Comparison of ENCODE assay signal across 8 mouse cellular contexts in the genomic region with DNA sequence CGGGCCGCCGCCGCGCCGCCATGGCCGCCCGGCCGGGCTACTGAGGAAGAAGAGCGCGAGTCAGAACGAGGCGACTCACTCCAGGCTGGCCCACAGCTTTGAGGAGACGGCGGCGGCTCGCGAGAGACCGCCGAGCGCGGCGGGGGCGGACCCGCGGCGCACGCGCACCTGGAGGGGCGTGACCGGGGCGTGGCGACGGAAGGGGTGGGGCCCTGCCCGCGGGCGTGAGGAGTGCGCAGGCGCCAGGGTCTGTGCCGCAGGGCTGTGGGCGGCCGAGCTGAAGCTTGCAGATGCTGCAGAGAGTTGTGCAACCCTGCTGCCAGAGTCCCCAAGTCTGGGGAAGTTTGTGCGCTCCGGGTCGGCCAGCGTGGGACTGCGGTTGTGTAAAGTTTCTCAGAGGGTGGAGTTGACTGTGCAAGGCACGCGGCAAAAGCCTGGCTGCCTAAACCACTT. TPM values are rescaled to one million over a fixed set of nuclear protein-coding genes. Genes with fewer than 3 reads are reported as not detected.
A peak's percentile ranks its signal among the peaks of the same experiment; 100 is the strongest.
DNase-seq lines count a peak whose midpoint lies in the region; ATAC-seq and TF ChIP-seq lines count a peak whose summit lies in the region.

A gene (minus strand): TSS at position 153 of the 453 bp plus-strand sequence.

- H3ac ChIP-seq in myocyte (ENCODE audit: control insufficient read depth, insufficient read length): peak within 1 kb of the TSS; percentile 92

- DNase-seq in B cell, adult 2 months: peak; percentile 99 to 100
- DNase-seq in brain, adult 2 months (ENCODE audit: low read depth, low spot score): peak; percentile 96
- peak; percentile 97 for DNase-seq in heart, embryonic 10.5 days (ENCODE audit: low spot score)
- DNase-seq in liver, adult 2 months (ENCODE audit: extremely low read depth, low read depth, low spot score): peak; percentile 93
- peak; percentile 95 for DNase-seq in splenic B cell, adult 2 months (ENCODE audit: low read depth, low spot score)

- under 1% methylated on average over 45 of the region's 49 CpGs for WGBS in heart, embryonic 10.5 days
- under 1% methylated on average over 40 of the region's 49 CpGs for WGBS in kidney, embryonic 16.5 days
- under 1% methylated on average over 40 of the region's 49 CpGs for WGBS in liver, adult 2 months

- H3K4me1 ChIP-seq in heart, embryonic 10.5 days: peaks cover 35% of the 10 kb centered on the region
- peaks cover 38% of the 10 kb centered on the region for H3K4me1 ChIP-seq in kidney, embryonic 16.5 days (ENCODE audit: insufficient read depth, low read length)
- H3K4me1 ChIP-seq in liver, adult 2 months (ENCODE audit: control insufficient read depth, insufficient read depth, low read length): peaks cover 31% of the 10 kb centered on the region

- peak within 1 kb of the TSS; percentile 99 for H3K27ac ChIP-seq in heart, embryonic 10.5 days
- H3K27ac ChIP-seq in kidney, embryonic 16.5 days (ENCODE audit: low read length): peak within 1 kb of the TSS; percentile 99
- peak within 1 kb of the TSS; percentile 85 for H3K27ac ChIP-seq in liver, adult 2 months (replicated peaks; ENCODE audit: insufficient read depth, low read depth, low read length)

- no peaks in the 10 kb centered on the region; the same call in 1 of the 2 replicates for H3K36me3 ChIP-seq in heart, embryonic 10.5 days
- no peaks in the 10 kb centered on the region for H3K36me3 ChIP-seq in kidney, embryonic 16.5 days (ENCODE audit: insufficient read depth, low read length)
- H3K36me3 ChIP-seq in liver, adult 2 months (ENCODE audit: control insufficient read depth, insufficient read depth, low read length): no peaks in the 10 kb centered on the region
- H3K36me3 ChIP-seq in myocyte (ENCODE audit: control insufficient read depth, insufficient read depth): no peaks in the 10 kb centered on the region
- no peaks in the 10 kb centered on the region for H3K36me3 ChIP-seq in splenic B cell, adult 2 months (ENCODE audit: control insufficient read depth, insufficient read depth, low read length, poor library complexity, severe bottlenecking)

- no peak for TF ChIP-seq CTCF in liver, adult 2 months (IDR thresholded peaks at IDR 0.05; ENCODE audit: low read depth, low read length)

- H3K4me2 ChIP-seq in kidney, embryonic 16.5 days (replicated peaks; ENCODE audit: low read depth, low read length): peak within 1 kb of the TSS; percentile 67
- H3K4me2 ChIP-seq in myocyte (ENCODE audit: low read depth): peak within 1 kb of the TSS; percentile 80

- peaks cover 19% of the 10 kb centered on the region; the same call in 1 of the 2 replicates for H3K79me2 ChIP-seq in liver, adult 2 months (ENCODE audit: control insufficient read depth, insufficient read depth, low read length)
- peaks cover 40% of the 10 kb centered on the region for H3K79me2 ChIP-seq in myocyte (ENCODE audit: control insufficient read depth, insufficient read depth)

- peak; percentile 76 for TF ChIP-seq POLR2A in liver, adult 2 months (IDR thresholded peaks at IDR 0.05; ENCODE audit: extremely low read depth, insufficient read depth, low read length)
- TF ChIP-seq POLR2A in myocyte (IDR thresholded peaks at IDR 0.05; ENCODE audit: insufficient read length, low read depth): peak; percentile 93

- peak within 1 kb of the TSS; percentile 98 for H3K4me3 ChIP-seq in heart, embryonic 10.5 days
- peak within 1 kb of the TSS; percentile 94 for H3K4me3 ChIP-seq in kidney, embryonic 16.5 days (ENCODE audit: low read length)
- H3K4me3 ChIP-seq in liver, adult 2 months (ENCODE audit: insufficient read depth, low read depth, low read length): peak within 1 kb of the TSS; percentile 94
- H3K4me3 ChIP-seq in myocyte: peak within 1 kb of the TSS; percentile 78

- ATAC-seq in erythroblast, adult 5-6 weeks (replicated peaks; ENCODE audit: low FRiP score, poor library complexity, severe bottlenecking): peak; percentile 85
- ATAC-seq in kidney, embryonic 16.5 days (ENCODE audit: low FRiP score, low TSS enrichment): peak; percentile 98

- no peaks in the 10 kb centered on the region for H3K27me3 ChIP-seq in heart, embryonic 10.5 days (ENCODE audit: insufficient read depth, poor library complexity, severe bottlenecking)
- no peaks in the 10 kb centered on the region for H3K27me3 ChIP-seq in kidney, embryonic 16.5 days (ENCODE audit: insufficient read depth, low read length)
- no peaks in the 10 kb centered on the region for H3K27me3 ChIP-seq in liver, adult 2 months (ENCODE audit: control insufficient read depth, insufficient read depth, low read length)
- H3K27me3 ChIP-seq in myocyte (ENCODE audit: control insufficient read depth, insufficient read depth, insufficient read length): peaks cover 5% of the 10 kb centered on the region
- H3K27me3 ChIP-seq in splenic B cell, adult 2 months (ENCODE audit: control insufficient read depth, insufficient read depth, low read length, poor library complexity, severe bottlenecking): no peaks in the 10 kb centered on the region

- H3K9ac ChIP-seq in kidney, embryonic 16.5 days (replicated peaks; ENCODE audit: low read length): peak within 1 kb of the TSS; percentile 97
- H3K9ac ChIP-seq in liver, adult 2 months (ENCODE audit: low read depth, low read length): peak within 1 kb of the TSS; percentile 98

- H3K9me3 ChIP-seq in heart, embryonic 10.5 days: no peaks in the 10 kb centered on the region
- no peaks in the 10 kb centered on the region for H3K9me3 ChIP-seq in kidney, embryonic 16.5 days (ENCODE audit: low read length)

TF ChIP-seq in myocyte, 11 proteins besides CTCF, POLR2A, EP300 and RAD21:
- TF ChIP-seq REST (IDR thresholded peaks at IDR 0.05; ENCODE audit: insufficient read depth, insufficient read length) (no peak), TCF12 (IDR thresholded peaks at IDR 0.05; ENCODE audit: insufficient read depth, poor library complexity, severe bottlenecking) (no peak), SRF (IDR thresholded peaks at IDR 0.05; ENCODE audit: control insufficient read depth, insufficient read length, low read depth) (peak; percentile 13), CEBPB (IDR thresholded peaks at IDR 0.05; ENCODE audit: insufficient read depth, poor library complexity, severe bottlenecking) (peak; percentile 94), POLR2AphosphoS2 (IDR thresholded peaks at IDR 0.05; ENCODE audit: insufficient read length, low read depth) (peak; percentile 81), MYOD1 (IDR thresholded peaks at IDR 0.05; ENCODE audit: control insufficient read depth in 1 of 3, insufficient read length in 2 of 3, low read depth in 2 of 3) (peak in 1 of 3 experiments; percentile 66), MYOG (IDR thresholded peaks at IDR 0.05; ENCODE audit: control insufficient read depth in 1 of 3, insufficient read depth in 1 of 3, insufficient read length in 2 of 3, low read depth in 2 of 3) (peak in 1 of 3 experiments; percentile 52)

RNA-seq across cellular contexts. Expression of the gene that starts here (rescaled TPM):
- 8.6 and 11.5 TPM in 2 replicates for total RNA-seq in erythroblast, adult 5-6 weeks (2015; ENCODE audit: low replicate concordance)
- 12.0 and 14.9 TPM in 2 replicates for total RNA-seq in erythroblast, adult 5-6 weeks (2017; ENCODE audit: low replicate concordance)
- 17.1 and 26.0 TPM in 2 replicates for polyA plus RNA-seq in heart, embryonic 10.5 days (2016; fragmentation: Nextera tagmentation; extraction: Ambion mirVana)
- 25.8 and 32.6 TPM in 2 replicates for polyA plus RNA-seq in kidney, embryonic 16.5 days (2015; fragmentation: Nextera tagmentation; extraction: Ambion mirVana)
- total RNA-seq in liver, adult 2 months (2014; rRNA removed): 83.6 and 84.2 TPM in 2 replicates
- 58.9 and 66.0 TPM in 2 replicates for polyA plus RNA-seq in liver, adult 2 months (2012; rRNA removed)
- 17.9 TPM for polyA plus RNA-seq in myocyte (2012; fragmentation: generic; extraction: Trizol)

Comparison
In these comparisons a context has a peak if more than half of its experiments do, and no peak if none do; other contexts are left out.
1. Peak in every context shown above with its lines: DNase-seq, ATAC-seq, H3K4me3 ChIP-seq and H3K27ac ChIP-seq.